Mouse (Mus musculus): ENCODE measurements around the gene Tbcc.

DNA sequence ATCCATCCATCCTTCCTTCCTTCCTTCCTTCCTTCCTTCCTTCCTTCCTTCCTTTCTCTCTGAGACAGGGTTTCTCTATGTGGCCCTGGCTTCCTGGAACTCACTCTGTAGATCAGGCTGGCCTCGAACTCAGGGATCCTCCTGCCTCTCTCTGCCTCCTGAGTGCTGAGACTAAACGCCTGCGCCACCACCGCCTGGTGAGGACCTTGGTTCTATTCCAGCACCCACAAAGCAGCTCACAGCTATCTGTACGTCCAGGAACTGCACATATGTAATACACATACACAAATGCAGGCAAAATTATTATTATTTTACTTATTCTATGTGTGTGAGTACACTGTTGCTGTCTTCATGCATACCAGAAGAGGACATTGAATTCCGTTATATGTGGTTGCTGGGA is 5.7 kb upstream of the Tbcc start:
- TF ChIP-seq CTCF (IDR thresholded peaks at IDR 0.05) (no peak), EP300 (IDR thresholded peaks at IDR 0.05) (no peak)
